Mouse (Mus musculus) CH12.LX (cell line): ENCODE measurements around the gene Gtpbp6. TPM values are rescaled to one million over a fixed set of nuclear protein-coding genes. Genes with fewer than 3 reads are reported as not detected.
"Not testable (repeated sequence)": the region's sequence is repeated elsewhere in the genome, so short reads cannot be mapped to it uniquely, and the experiment has no call there.

Source experiments
- DNase-seq: peaks from one replicate; pipeline ENCODE4 v3.0.0-alpha.2; 2013; ENCODE audit errors: extremely low read depth
- H3K27ac ChIP-seq: 2 replicates; pipeline ENCODE4 v1.5.1; 2012; ENCODE audit warnings: low read depth, mild to moderate bottlenecking, control low read depth, moderate library complexity; ENCODE audit not compliant: insufficient read depth
- H3K27me3 ChIP-seq: replicated peaks from 2 replicates; pipeline ENCODE3; 2012; ENCODE audit warnings: inconsistent platforms
- H3K36me3 ChIP-seq, 2 experiments: replicated peaks in 1 of 2; 2 replicates each; pipeline versions ENCODE3 to v1.6.1; 2012; ENCODE audit warnings: inconsistent platforms in 1 of 2, low read length in 1 of 2, mild to moderate bottlenecking in 1 of 2, mixed read lengths in 1 of 2, moderate library complexity in 1 of 2; ENCODE audit not compliant: control insufficient read depth in 1 of 2, insufficient read depth in 1 of 2
- H3K4me1 ChIP-seq, 2 experiments: 2 replicates each; pipeline ENCODE4 v1.6.1; 2012; ENCODE audit warnings: inconsistent platforms in 1 of 2, moderate library complexity in 1 of 2; ENCODE audit not compliant: insufficient read depth in 2 of 2, control insufficient read depth in 1 of 2
- H3K4me2 ChIP-seq: 2 replicates; pipeline ENCODE4 v1.6.1; 2012; ENCODE audit warnings: low read depth, mild to moderate bottlenecking, control low read depth; ENCODE audit not compliant: poor library complexity, insufficient read depth, severe bottlenecking
- H3K4me3 ChIP-seq, 3 experiments: fragments of 150-350 bp in 1 of 3; sonication (generic) in 1 of 3; replicated peaks in 1 of 3; 2 replicates each; pipeline versions ENCODE3 to v1.5.1; 2011 to 2012; ENCODE audit warnings: low read depth in 2 of 3, low read length in 2 of 3, mild to moderate bottlenecking in 2 of 3, moderate library complexity in 2 of 3, control low read depth in 1 of 3, improper control_type of control experiment in 1 of 3, inconsistent platforms in 1 of 3, mixed read lengths in 1 of 3; ENCODE audit not compliant: poor library complexity in 1 of 3
- H3K79me2 ChIP-seq: replicated peaks from 2 replicates; pipeline ENCODE4 v1.6.1; 2012; ENCODE audit warnings: mild to moderate bottlenecking, moderate library complexity; ENCODE audit not compliant: control insufficient read depth, poor library complexity, insufficient read depth, severe bottlenecking; ENCODE audit errors: extremely low read depth
- H3K9ac ChIP-seq: 2 replicates; pipeline ENCODE4 v1.6.1; 2012; ENCODE audit warnings: low read depth, mild to moderate bottlenecking, control low read depth, moderate library complexity; ENCODE audit not compliant: insufficient read depth
- H3K9me3 ChIP-seq: replicated peaks from 2 replicates; pipeline ENCODE3; 2012; ENCODE audit warnings: low read length, inconsistent platforms, mixed read lengths
- CHD1 ChIP-seq: IDR thresholded peaks from 2 replicates; pipeline ENCODE4 v1.6.1; 2012; ENCODE audit warnings: low read depth, low read length, improper control_type of control experiment, inconsistent platforms
- CHD2 ChIP-seq: IDR thresholded peaks from 2 replicates; pipeline ENCODE4 v1.6.1; 2011; ENCODE audit warnings: low read length, improper control_type of control experiment
- CTCF ChIP-seq, 2 experiments: IDR thresholded peaks in 1 of 2; conservative IDR thresholded peaks in 1 of 2; 2 replicates each; pipeline ENCODE4 v1.5.1; 2011 to 2012; ENCODE audit warnings: low read depth in 2 of 2, low read length in 2 of 2, improper control_type of control experiment in 1 of 2, inconsistent platforms in 1 of 2, mild to moderate bottlenecking in 1 of 2, moderate library complexity in 1 of 2
- ELF1 ChIP-seq: IDR thresholded peaks from 2 replicates; pipeline ENCODE4 v1.6.1; 2014; ENCODE audit warnings: low read depth, mild to moderate bottlenecking, inconsistent platforms, low read length, improper control_type of control experiment
- EP300 ChIP-seq: IDR thresholded peaks from 2 replicates; pipeline ENCODE4 v1.6.1; 2011; ENCODE audit warnings: low read length, improper control_type of control experiment
- ETS1 ChIP-seq: conservative IDR thresholded peaks from 2 replicates; pipeline ENCODE4 v1.6.1; 2012; ENCODE audit warnings: low read depth, mild to moderate bottlenecking, inconsistent platforms, low read length, improper control_type of control experiment, moderate library complexity
- GABPA ChIP-seq: IDR thresholded peaks from 2 replicates; pipeline ENCODE4 v1.6.1; 2012; ENCODE audit warnings: low read depth, low read length, improper control_type of control experiment, inconsistent platforms; ENCODE audit not compliant: insufficient replicate concordance
- JUN ChIP-seq: IDR thresholded peaks from 2 replicates; pipeline ENCODE4 v1.6.1; 2011; ENCODE audit warnings: low read depth, mild to moderate bottlenecking, low read length, improper control_type of control experiment, moderate library complexity; ENCODE audit not compliant: insufficient read depth
- KAT2A ChIP-seq: IDR thresholded peaks from 2 replicates; pipeline ENCODE4 v1.6.1; 2012; ENCODE audit warnings: low read length, improper control_type of control experiment, inconsistent platforms; ENCODE audit not compliant: insufficient replicate concordance
- MAFK ChIP-seq: IDR thresholded peaks from 2 replicates; pipeline ENCODE4 v1.6.1; 2011; ENCODE audit warnings: low read length, improper control_type of control experiment; ENCODE audit not compliant: insufficient replicate concordance
- MAX ChIP-seq: IDR thresholded peaks from 2 replicates; pipeline ENCODE4 v1.6.1; 2011; ENCODE audit warnings: low read length, improper control_type of control experiment
- MXI1 ChIP-seq: IDR thresholded peaks from 2 replicates; pipeline ENCODE4 v1.6.1; 2011; ENCODE audit warnings: mild to moderate bottlenecking, low read depth, low read length, improper control_type of control experiment
- MYC ChIP-seq: IDR thresholded peaks from 2 replicates; pipeline ENCODE4 v1.6.1; 2011; ENCODE audit warnings: low read depth, mild to moderate bottlenecking, improper control_type of control experiment, low read length
- POLR2A ChIP-seq: IDR thresholded peaks from 2 replicates; pipeline ENCODE4 v1.6.1; 2011; ENCODE audit warnings: low read depth, mild to moderate bottlenecking, improper control_type of control experiment, low read length
- POLR2AphosphoS2 ChIP-seq: IDR thresholded peaks from 2 replicates; pipeline ENCODE4 v1.6.1; 2011; ENCODE audit warnings: low read depth, low read length, improper control_type of control experiment
- RAD21 ChIP-seq: IDR thresholded peaks from 2 replicates; pipeline ENCODE4 v1.6.1; 2011; ENCODE audit warnings: low read depth, mild to moderate bottlenecking, low read length, improper control_type of control experiment, moderate library complexity
- SMC3 ChIP-seq: IDR thresholded peaks from 2 replicates; pipeline ENCODE4 v1.6.1; 2011; ENCODE audit warnings: low read depth, low read length, improper control_type of control experiment
- USF1 ChIP-seq: IDR thresholded peaks from 2 replicates; pipeline ENCODE4 v1.6.1; 2014; ENCODE audit warnings: low read depth, mild to moderate bottlenecking, inconsistent platforms, low read length, improper control_type of control experiment
- USF2 ChIP-seq: conservative IDR thresholded peaks from 2 replicates; pipeline ENCODE4 v1.6.1; 2011; ENCODE audit warnings: low read depth, low read length, improper control_type of control experiment
- dilution Hi-C: fragments of 300-500 bp; cut with MboI; formaldehyde crosslinking; loops from 2 replicates; pipeline ENCODE4 v1.14.3; 2020; ENCODE audit warnings: low sequenced_read_pairs; ENCODE audit not compliant: extremely low pct_unique_long_range_greater_than_20kb, extremely low pct_ligation_motif_present
- in situ Hi-C: fragments of 300-500 bp; cut with MboI; formaldehyde crosslinking; loops from 3 replicates; pipeline ENCODE4 v1.14.3; 2019; ENCODE audit warnings: low sequenced_read_pairs, low pct_ligation_motif_present, low pct_unique_long_range_greater_than_20kb, mixed read lengths
- polyA plus RNA-seq: library from polyadenylated mRNA; unstranded; fragments of >175 nt; gene quantifications from 2 replicates; pipeline ENCODE4 v1.2.1, GENCODE M21; 2012; ENCODE audit warnings: low read depth; ENCODE audit not compliant: insufficient read length
- total RNA-seq, 2 experiments: library from RNA; depleted of rRNA; stranded (reverse); fragments of 300-350 nt in 1 of 2; fragments of >200 nt in 1 of 2; gene quantifications; 2 replicates each; pipeline ENCODE4 v1.2.3; 2012 to 2014

Gtpbp6 gene
- total and polyA plus RNA-seq, 3 experiments = 14.4 to 40.1 (median 27.9) TPM

- Histone ChIP-seq H3K36me3 (peaks cover 14 to 33% of the 10 kb centered on the region in 2 experiments), H3K4me1 (no peaks in the 10 kb centered on the region), H3K27ac (no peak overlapping the region), H3K79me2 (no peaks in the 10 kb centered on the region), H3K27me3 (no peaks in the 10 kb centered on the region), H3K9me3 (peaks cover 14% of the 10 kb centered on the region), H3K4me3 (no peak overlapping the region), H3K4me2 (no peak overlapping the region), H3K9ac (no peak overlapping the region)
- DNase-seq = no peak
- in situ Hi-C loops = no loop called here
- TF ChIP-seq USF1 = no peak
- TF ChIP-seq ELF1 = no peak
- no peak for TF ChIP-seq USF2
- no peak for TF ChIP-seq EP300
- no peak for TF ChIP-seq CHD2
- no peak for TF ChIP-seq MAX
- no peak for TF ChIP-seq POLR2AphosphoS2
- no peak for TF ChIP-seq MYC
- TF ChIP-seq MAFK = no peak
- TF ChIP-seq JUN = no peak
- TF ChIP-seq RAD21 = no peak
- no peak for TF ChIP-seq KAT2A
- no peak for TF ChIP-seq SMC3
- TF ChIP-seq GABPA = no peak
- no peak for TF ChIP-seq POLR2A
- TF ChIP-seq CHD1 = no peak
- no peak for TF ChIP-seq MXI1
- no peak for TF ChIP-seq ETS1
- TF ChIP-seq CTCF (conservative IDR thresholded peaks at IDR 0.05 in 1 of 2, IDR thresholded peaks at IDR 0.05 in 1 of 2; ENCODE audit: low read depth in 2 of 2, low read length in 2 of 2) = no peak
- dilution Hi-C loops = no loop called here
Measured at GRCm38 (mm10) chr5:110082961-110083360, 25.0 kb downstream of the Gtpbp6 start.

- DNase-seq, H3K27me3 ChIP-seq, H3K79me2 ChIP-seq, H3K4me2 ChIP-seq, in situ Hi-C loops, H3K27ac ChIP-seq, H3K4me3 ChIP-seq, dilution Hi-C loops, H3K4me1 ChIP-seq, H3K9ac ChIP-seq: not testable (repeated sequence)
- peaks cover under 1 to 13% of the 10 kb centered on the region in 2 experiments for H3K36me3 ChIP-seq
- peaks cover 12% of the 10 kb centered on the region for H3K9me3 ChIP-seq
Measured at GRCm38 (mm10) chr5:110072413-110072812, 35.6 kb downstream of the Gtpbp6 start, which contains the start of gene Gm17655. Gene Gm17655 (minus strand): TSS chr5:110072513.
